Mouse (Mus musculus) left cerebral cortex, adult 2 months (tissue): ENCODE data around the gene Dpm3. TPM values are rescaled to one million over a fixed set of nuclear protein-coding genes. Genes with fewer than 3 reads are reported as not detected.

Experiments
- DNase-seq, 2 experiments: peaks; one replicate each; pipeline ENCODE4 v3.0.0; 2021 to 2022; ENCODE audit warnings: low spot score in 2 of 2, mixed read lengths in 1 of 2; ENCODE audit errors: extremely low spot score in 1 of 2
- H3K27ac ChIP-seq: fragments of 200-600 bp; 2 replicates; pipeline ENCODE4 v1.8.1; 2022
- H3K4me3 ChIP-seq: fragments of 200-600 bp; 2 replicates; pipeline ENCODE4 v1.8.1; 2022
- CTCF ChIP-seq: fragments of 200-600 bp; IDR thresholded peaks from 2 replicates; pipeline ENCODE4 v1.8.1; 2022; ENCODE audit warnings: antibody characterized with exemption, mild to moderate bottlenecking, moderate library complexity
- intact Hi-C: fragments of 180-260 bp; cut with DNase I; formaldehyde crosslinking; loops from one replicate; pipeline ENCODE4 v1.15.1; 2025
- total RNA-seq, 2 experiments: library from RNA; stranded (reverse); gene quantifications; 2 replicates each; pipeline ENCODE4 v1.2.3; 2021

Dpm3 gene
- total RNA-seq, 2 experiments from 2014 or later = 50.9 to 53.1 TPM

GRCm38 (mm10) chr3:89287286-89287685 is 28.1 kb downstream of the Dpm3 start:
- no peak for DNase-seq
- TF ChIP-seq CTCF = no peak
- H3K27ac ChIP-seq = no peak overlapping the region
- intact Hi-C loops = no loop called here
- H3K4me3 ChIP-seq = no peak overlapping the region

- no peak for DNase-seq
- intact Hi-C loops = no loop called here
- H3K27ac ChIP-seq = no peak overlapping the region
- no peak; the same call in 1 of the 2 replicates for TF ChIP-seq CTCF
- H3K4me3 ChIP-seq = no peak overlapping the region
These were observed 29.4 kb downstream of the Dpm3 start for GRCm38 (mm10) chr3:89288503-89288928.

GRCm38 (mm10) chr3:89291874-89292273 is 32.7 kb downstream of the Dpm3 start:
- Histone ChIP-seq H3K27ac (no peak overlapping the region), H3K4me3 (no peak overlapping the region)
- no peak for DNase-seq
- TF ChIP-seq CTCF = no peak
- intact Hi-C loops = no loop called here

DNA sequence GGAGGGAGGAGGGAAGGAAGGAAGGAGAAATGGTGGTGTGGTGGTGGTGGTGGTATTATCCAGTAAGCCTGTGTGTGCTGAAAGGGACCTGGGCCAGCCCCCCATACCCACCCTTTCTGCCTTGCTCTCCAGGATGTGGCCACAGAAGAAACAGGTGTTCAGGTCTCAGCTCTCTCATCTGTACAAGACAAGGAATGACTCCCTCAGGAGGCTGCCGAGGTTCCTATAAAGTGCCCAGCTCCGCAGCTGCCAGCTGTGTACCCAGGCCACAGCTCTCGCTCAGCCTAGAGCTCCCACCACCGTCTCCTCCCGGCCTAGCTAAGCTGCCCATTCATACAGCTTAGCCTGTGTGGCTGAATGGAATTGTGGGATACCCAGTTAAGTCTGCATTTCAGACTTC is 33.1 kb downstream of the Dpm3 start:
- intact Hi-C loops = no loop called here
- no peak for DNase-seq
- no peak overlapping the region for H3K27ac ChIP-seq
- no peak for TF ChIP-seq CTCF
- H3K4me3 ChIP-seq = no peak overlapping the region

DNA sequence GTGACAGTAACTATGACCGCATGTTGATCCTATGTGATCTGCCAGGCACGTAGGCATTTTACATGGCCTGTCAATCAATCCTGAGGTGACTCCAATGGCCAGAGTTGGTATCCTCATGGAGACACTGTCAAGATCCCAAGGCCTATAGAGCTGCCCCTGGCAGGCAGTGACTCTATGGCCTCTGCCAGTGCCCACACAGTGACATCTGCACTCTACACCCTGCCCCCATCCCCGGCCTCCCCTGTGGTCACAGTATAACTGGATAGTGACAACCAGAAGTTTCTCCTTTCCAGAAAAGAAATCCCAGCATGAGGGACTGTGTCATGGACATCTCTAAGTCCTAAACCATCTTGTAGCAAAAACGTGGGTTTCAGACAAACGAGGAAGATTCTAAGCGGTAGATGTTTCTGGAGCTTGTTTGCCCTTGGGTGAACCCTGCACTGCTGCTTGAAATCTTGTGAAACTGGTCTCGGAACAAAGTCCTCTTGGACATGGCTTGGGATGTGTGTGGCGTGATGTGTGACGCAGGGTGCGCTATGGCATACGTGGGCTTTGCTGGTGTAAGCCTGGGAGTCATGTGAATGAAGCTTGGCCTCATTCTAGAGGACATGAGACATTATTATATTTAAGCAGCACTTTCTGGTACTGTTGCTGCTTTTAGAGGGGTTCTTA is 34.2 kb downstream of the Dpm3 start:
- DNase-seq = no peak
- no peak for TF ChIP-seq CTCF
- no peak overlapping the region for H3K27ac ChIP-seq
- no peak overlapping the region for H3K4me3 ChIP-seq
- intact Hi-C loops = no loop called here

GRCm38 (mm10) chr3:89294195-89294594 is 35.0 kb downstream of the Dpm3 start:
- Histone ChIP-seq H3K27ac (no peak overlapping the region), H3K4me3 (no peak overlapping the region)
- intact Hi-C loops = no loop called here
- no peak for DNase-seq
- no peak for TF ChIP-seq CTCF

- intact Hi-C loops = no loop called here
- no peak overlapping the region for H3K27ac ChIP-seq
- H3K4me3 ChIP-seq = no peak overlapping the region
- DNase-seq = no peak
- no peak for TF ChIP-seq CTCF
These were observed 36.6 kb downstream of the Dpm3 start for GRCm38 (mm10) chr3:89295685-89296230.

DNA sequence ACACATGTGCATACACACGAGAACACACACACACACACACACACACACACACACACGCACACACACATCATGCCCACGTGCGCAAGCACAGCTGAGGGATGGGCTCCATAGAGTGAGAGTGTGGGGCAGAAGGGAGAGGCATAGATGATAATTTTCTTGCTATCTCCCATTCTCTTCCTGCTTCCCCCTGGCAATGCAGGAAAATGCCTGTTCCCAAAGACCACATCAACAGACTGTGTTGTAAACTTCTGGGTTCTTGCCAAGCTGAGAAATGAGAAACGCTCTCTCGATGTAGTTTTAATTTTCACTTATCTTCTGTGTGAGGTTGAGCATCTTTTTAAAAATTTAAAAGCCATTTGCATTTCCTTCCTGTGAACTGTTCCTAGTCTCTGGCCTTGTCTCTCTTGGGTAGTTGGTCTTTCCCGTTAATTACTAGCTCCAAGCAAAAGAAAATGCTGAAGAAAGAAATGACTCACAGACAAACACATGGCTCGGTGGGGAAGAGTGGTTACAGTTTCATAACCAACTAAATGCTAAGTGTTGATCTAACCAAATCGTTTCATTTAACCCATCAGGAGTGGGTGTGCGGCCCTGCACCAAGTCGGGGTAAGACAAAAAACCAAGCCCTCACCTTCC is 37.7 kb downstream of the Dpm3 start:
- no peak for TF ChIP-seq CTCF
- no peak for DNase-seq
- H3K27ac ChIP-seq = no peak overlapping the region
- H3K4me3 ChIP-seq = no peak overlapping the region
- intact Hi-C loops = no loop called here

DNA sequence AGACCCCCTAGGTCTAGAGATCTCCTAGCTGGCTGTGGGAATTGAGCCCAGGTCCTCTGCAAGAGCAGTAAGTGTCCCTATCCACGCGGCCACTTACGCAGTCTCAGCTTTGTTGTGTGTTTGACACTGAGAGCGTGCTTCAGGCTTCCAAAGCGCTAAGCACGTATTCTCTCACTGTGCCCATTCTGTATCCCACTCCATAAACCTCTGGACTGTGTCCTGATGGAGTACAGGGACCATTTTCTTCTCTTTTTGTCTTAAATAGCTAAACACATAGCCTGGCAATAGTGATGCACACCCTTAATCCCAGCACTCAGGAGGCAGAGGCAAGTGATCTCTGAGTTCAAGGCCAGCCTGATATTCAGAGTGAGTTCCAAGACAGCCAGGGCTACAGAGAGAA is 39.8 kb downstream of the Dpm3 start:
- H3K4me3 ChIP-seq = no peak overlapping the region
- no peak overlapping the region for H3K27ac ChIP-seq
- intact Hi-C loops = no loop called here
- DNase-seq = no peak
- TF ChIP-seq CTCF = no peak

GRCm38 (mm10) chr3:89299499-89299898 is 40.3 kb downstream of the Dpm3 start:
- intact Hi-C loops = no loop called here
- DNase-seq = peak in 1 of 2 experiments; percentile 39

DNA sequence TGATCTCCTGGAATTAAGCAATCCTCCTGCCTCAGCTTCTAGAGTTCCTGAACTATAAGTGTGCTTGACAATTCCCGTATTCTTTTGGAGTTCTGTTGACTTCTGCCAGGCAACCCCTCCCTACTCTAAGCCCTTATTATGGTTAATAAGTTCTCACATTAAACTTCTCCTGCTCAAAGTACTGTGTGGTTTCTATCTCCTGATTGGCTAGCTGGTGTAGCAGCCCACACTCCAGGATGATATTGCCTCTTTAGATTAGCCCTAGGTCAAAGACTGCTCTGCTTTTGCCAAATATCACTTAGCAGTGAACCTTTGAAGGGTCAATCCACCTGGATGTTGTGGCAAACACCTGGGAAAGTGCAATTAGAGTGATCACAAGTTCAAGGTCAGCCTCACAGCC is 40.9 kb downstream of the Dpm3 start:
- DNase-seq = no peak
- peak overlapping the region; percentile 28 for H3K4me3 ChIP-seq
- H3K27ac ChIP-seq = no peak overlapping the region
- no peak for TF ChIP-seq CTCF
- intact Hi-C loops = no loop called here

More at GRCm38 (mm10) chr3:89299499-89299898, 40.3 kb downstream of the Dpm3 start:
- peak; percentile 26 for TF ChIP-seq CTCF
- peak overlapping the region; percentile 28 for H3K4me3 ChIP-seq
- no peak overlapping the region for H3K27ac ChIP-seq

GRCm38 (mm10) chr3:89300514-89300913 is 41.4 kb downstream of the Dpm3 start:
- no peak overlapping the region for H3K27ac ChIP-seq
- no peak for DNase-seq
- intact Hi-C loops = no loop called here
- TF ChIP-seq CTCF = peak; percentile 7
- no peak overlapping the region for H3K4me3 ChIP-seq
